Mouse (Mus musculus) spleen, embryonic (tissue): ENCODE measurements around the gene Limk2.

Source experiments
- CTCF ChIA-PET: fragments of 350-600 bp; sonication (Branson Sonifier 250); formaldehyde crosslinking; loops from one replicate; lab custom pipeline; 2022; lab: Charles Lee

The Limk2 gene

DNA sequence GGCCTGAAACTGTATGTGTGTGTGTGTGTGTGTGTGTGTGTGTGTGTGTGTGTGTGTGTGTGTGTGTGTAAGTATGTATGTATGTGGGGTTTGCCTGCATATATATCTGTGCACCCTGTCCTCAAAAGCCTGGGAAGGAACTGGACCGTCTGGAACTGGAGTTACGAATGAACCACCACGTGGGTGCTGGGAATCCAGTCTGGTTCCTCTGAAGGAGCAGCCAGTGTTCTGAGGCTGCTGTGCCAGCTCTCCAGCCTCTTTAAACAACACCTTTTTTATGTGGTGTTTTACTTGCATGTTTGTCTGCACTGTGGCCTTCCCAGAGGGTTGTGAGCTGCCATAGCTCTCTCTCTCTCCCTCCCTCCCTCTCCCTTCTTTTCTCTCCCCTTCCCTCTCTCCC, 72.4 kb downstream of the Limk2 start:
- CTCF ChIA-PET = no interaction called here

DNA sequence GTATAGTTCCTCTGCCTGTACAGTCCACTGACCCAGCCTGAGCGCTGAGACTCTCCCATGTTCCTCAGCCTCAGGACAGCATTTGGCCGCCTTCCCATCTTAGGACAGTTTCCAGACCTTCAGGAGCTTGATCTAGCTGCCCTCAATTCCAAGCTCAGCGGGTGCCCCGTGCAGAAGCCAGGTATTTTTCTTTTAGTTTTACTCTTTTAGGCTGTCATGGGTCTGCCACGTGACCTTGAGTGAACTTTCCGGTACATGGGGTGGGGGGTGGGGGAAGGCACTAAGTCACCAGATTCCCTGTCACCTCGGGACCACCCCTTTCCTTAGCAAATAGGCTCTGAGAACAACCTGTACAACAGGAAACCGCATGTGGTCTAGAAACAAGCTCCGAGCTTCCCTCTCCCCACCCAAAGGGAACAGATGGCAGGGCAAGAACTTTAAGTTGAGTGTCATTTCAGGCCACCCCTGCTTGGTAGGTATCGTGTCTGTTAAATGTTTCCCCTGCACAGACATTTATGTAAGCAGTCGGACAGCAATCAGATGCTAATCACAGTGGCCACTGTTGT, 73.3 kb downstream of the Limk2 start:
- CTCF ChIA-PET = interaction anchor here (0.8 to 0.9 kb wide), 2 partner anchors 52 to 97 kb away, joined by 3 to 12 read pairs; no protein-coding TSS in a partner anchor

DNA sequence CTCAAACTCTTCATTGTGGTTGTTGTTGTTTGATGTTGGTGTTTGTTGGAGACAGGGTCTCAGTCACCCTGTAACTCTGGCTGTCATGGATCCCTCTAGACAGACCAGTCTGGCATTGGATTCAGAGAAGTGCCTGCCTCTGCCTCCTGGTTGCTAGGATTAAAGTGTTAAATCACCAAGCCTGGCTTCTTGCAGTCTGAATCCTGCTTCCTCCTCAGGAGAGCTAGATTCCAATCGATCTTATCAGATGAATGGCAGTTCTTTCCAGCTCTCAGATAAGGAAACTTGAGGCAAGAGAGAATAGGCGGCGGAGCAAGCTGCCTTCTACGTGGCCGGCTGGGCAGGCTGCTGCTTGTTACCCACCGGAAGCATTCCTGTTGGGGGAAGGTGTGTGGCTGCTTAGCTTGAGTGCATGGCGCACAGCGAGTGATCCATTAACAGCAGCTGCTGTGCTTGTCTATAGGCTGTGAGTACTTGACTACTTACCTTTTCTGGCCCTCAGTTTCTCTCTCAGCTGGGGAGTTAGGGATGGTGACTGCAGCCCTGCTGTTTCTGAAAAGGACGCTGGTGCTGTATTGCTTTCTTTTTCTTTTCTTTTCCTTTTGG, 74.2 kb downstream of the Limk2 start:
- CTCF ChIA-PET = interaction anchor here (0.5 kb wide), 1 partner anchor 57 kb away, joined by 5 read pairs; no protein-coding TSS in a partner anchor

DNA sequence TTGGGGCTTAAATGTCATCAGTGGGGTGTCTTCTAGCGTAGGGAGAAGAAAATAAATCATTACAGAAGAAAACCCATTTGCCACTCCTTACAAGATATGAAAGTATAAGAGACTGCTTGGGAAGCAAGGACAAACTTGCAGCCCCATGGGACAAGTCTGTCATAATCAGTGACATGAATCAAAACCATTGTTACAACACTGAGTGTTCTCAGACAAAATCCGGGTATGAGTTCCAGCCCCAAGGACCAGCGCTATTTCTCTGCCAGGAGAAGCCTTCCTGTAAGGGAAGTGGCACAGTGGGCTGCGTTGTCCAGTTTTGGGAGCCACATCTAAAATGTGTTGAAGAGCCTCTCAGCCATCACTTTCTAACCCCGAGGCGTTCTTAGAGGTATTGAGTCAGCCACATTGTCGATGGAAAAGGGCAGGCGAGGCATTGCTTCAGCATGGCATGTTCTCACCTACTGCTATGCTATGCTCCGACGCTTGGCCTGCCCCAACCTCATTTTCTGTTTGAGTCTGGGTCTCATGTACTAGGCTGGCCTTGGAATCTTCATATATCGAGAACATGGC, 74.8 kb downstream of the Limk2 start:
- CTCF ChIA-PET = interaction anchor here (0.5 kb wide), 1 partner anchor 58 kb away, joined by 5 read pairs; no protein-coding TSS in a partner anchor

DNA sequence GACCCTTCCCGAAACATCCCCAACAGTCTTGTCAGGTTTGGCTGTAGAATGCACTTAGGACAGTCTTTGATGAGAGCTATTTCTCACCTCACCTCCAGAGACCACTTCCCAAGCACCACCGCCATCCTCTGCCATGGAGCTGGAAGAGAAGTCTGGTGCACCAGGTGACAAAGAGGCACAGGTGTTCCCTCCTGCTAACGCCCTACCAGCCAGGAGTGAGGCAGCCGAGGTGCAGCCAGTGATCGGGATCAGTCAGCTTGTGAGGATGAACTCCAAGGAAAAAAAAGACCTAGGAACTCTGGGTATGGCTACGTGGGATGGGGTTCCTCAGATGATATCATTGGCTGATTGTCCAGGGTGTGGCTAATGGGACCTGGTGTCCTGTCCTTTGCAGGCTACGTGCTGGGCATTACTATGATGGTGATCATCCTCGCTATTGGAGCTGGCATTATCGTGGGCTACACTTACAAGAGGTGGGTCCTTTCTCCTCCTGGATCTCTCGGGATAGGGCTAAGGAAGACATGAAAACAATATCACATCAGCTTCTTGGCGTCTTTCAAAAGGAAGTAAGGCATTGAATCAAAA, 75.8 kb downstream of the Limk2 start:
- CTCF ChIA-PET = no interaction called here

DNA sequence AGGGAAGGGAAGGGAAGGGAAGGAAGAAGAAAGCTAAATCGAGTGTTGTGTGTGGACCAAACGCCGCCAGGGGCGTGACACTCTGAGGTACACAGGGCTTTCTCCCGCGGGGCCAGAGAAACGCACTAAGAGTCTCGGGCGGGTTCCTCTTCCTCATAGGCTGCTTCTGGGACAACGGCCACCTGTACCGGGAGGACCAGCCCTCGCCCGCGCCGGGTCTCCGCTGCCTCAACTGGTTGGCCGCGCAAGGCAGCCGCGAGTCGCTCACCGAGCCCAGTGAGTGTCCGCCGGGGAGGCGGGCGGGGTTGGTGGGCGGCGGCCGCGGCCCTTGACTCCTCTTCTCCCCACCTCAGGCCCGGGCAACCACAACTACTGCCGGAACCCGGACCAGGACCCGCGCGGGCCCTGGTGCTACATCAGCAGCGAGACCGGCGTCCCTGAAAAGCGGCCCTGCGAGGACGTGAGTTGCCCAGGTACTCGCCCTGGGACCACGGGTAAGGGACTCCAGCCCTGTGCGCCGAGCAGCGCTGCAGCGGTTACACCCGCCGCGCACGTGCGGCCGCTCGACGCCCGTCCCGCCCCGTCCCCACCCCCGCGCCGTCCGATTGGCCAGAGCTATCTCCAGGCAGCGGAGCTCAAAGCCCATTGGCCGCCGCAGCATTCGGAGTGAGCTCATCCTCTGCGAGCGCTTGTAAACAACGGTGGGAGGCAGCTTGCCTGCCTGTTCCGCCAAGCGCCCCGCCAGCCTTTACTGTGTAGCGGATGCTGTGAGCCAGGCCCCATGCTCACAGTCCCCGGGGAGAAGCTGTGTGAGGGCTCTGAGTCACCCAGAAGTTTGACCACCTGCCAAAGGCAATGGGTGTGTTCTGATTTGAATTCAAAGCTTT, 77.0 kb downstream of the Limk2 start:
- CTCF ChIA-PET = interaction anchor here (0.5 kb wide), 1 partner anchor 36 kb away, joined by 4 read pairs; no protein-coding TSS in a partner anchor

DNA sequence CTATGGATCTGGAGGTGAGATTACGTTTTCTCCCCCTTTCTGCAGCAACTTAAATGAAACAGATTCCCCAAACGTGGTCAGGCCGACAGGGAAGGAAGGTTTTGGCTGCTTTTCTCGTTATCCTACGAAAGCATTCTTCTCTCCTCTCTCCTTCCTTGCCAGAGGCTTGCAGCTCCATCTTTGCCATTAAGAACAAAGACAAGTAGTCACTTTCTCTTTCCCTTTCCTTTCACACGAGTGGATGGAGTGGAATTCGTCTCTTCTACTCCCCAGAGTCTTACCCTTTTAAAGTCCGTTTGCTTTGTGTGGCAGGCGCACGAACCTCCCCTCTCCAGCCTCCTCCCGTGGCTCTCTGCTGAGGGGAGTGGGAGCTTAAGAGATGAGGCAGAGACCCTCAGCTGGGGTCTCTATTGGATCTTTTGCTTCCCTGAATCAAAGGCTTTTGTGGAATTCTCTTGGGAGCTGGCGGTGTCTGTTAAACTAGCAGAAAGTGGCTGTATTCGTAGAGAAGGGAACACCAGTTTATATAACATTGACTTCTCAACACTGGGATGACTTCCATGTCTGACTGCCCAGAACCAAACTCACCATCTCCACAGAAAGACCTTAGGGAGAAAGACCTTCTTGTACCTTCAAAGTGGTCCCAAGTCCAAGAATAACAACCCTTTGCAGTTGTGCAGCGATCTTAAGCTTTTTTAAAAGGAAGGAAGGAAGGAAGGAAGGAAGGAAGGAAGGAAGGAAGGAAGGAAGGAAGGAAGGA, 77.8 kb downstream of the Limk2 start:
- CTCF ChIA-PET = no interaction called here

DNA sequence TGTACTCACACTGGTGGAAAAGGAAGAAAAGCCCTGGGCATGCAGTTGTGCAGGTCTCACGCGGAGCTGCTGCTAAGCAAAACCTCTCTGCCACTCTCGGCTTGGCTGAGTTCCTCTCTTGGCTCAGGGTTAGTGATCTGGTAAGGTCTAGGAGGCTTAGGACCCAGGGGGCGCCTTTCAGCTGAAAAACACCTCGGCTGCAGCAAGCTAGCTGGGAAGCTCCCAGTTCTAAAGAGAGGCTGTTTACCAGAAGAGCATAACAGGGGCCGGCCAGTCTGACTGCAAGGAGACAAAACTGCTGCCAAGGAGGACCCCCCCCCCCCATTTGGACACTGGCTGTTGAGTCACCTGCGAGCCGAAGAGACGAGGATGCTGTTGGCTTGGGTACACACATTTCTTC, 78.4 kb downstream of the Limk2 start:
- CTCF ChIA-PET = interaction anchor here (1.1 to 1.3 kb wide), 2 partner anchors 13 to 137 kb away, joined by 4 to 8 read pairs; partner anchors contain the start of gene Sfi1

DNA sequence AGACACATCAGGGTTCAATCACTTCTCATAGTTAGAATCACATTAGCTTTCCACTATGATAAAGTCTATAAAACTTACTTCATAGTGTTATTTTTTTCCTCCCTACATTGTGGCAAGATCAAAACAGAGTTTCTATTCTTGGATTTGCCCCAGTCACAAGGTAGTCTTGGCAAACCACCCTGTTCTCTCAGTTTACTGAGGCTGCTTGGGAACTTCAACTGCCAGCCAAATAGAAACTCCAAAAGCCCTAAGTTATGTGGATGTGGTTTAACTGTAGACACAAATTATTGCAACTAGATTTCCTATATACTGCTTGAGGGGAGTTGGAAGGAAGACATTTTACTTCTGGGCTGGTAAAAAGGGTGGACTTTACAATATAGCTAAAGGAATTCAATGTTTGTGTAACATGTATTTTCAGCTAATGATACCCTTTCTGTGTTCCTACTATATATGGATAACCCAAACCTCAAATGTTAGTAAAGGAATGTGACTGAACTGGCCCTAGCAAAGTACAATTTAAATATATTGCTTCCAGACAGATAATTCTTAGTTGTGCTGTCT, 79.0 kb downstream of the Limk2 start, which contains the start of gene Pik3ip1:
TSS of gene Pik3ip1 (plus strand) at position 511 of the 561 bp plus-strand sequence.
- CTCF ChIA-PET = interaction anchor here (0.6 to 1.3 kb wide), 3 partner anchors 13 to 207 kb away, joined by 3 to 8 read pairs (median 4); partner anchors contain the start of gene Sfi1

DNA sequence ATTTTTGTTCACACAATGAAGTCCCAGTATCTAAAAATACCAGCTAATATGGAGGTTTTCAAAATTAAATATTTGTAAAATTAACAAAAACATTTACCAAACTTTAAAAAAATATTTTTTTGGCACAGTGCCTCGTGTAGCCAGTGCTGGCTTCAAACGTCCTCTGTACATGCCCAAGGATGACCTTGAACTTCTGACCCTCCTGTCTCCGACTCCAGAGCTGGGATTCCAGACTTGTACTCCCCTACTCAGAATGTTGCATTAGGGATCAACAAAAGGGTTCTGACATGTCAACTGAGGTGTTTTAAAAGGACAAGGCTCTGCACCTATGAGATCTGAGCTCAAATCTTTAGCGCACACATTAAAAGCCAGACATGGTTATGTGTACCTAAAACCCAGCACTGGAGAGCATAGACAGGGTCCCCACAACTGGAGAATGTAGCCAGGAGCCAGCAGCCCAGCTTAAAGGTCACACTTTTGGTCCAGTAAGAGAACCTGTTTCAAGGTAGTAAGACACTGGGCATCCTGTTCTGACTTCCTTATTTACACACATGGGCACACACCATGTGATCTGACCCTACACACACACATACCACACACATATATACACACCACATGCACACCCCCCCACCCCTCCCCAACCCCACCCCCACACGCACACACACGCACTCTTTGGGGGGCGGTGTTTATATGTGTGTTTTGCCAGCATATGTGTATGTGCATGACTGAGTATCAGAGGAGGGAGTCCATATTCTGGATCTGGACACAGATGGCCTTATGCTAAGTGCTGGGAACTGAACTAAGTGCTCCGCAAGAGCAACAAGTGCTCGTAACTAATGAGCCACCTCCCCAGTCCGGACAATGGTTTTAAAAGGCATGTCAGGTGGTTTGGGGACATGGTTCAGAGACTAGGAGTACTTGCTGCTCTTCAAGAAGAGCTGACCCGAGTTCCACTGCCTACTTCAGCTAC, 79.9 kb downstream of the Limk2 start:
- CTCF ChIA-PET = interaction anchor here (0.6 to 1.5 kb wide), 5 partner anchors 12 to 136 kb away, joined by 3 to 8 read pairs (median 4); partner anchors contain the start of genes Drg1 and Sfi1

DNA sequence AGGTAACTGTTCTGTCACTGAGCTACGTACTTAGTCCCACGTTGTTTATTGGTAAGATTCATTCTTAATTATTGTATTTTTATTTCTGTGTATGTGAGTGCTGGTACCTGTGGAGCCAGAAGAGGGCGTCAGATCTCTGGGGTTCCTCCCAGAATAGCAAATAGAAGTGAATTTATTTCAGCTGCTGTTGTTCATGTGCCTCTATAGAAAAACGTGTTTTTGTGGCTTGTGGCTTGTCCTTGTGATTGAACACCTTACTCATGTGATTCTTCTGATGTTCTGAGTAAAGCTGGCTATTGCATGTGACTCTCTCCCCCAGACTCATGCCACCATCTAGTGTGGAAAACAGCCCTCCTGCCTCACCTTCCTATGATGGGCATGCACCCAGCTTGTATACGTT, 80.7 kb downstream of the Limk2 start:
- CTCF ChIA-PET = interaction anchor here (0.6 to 1.5 kb wide), 4 partner anchors 14 to 62 kb away, joined by 3 to 4 read pairs (median 4); partner anchors contain the start of gene Drg1

DNA sequence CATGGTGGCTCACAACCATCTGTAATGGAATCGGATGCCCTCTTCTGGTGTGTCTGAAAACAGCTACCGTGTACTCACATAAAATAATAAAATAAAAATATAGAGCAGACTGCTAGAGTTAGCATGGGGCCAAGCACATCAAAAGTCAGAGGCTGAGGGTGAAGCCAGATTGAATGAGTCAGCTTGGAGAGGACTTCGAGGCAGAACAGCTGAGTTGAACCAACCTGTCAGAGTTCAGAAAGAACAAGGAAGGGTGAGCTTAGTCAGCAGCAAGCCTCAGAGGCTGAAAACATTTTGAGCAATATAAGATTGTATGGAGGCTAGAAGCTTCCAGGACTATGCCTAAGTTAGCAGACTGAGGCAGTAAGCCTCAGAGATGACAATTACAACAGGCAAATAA, 90.7 kb downstream of the Limk2 start:
- CTCF ChIA-PET = interaction anchor here (0.6 kb wide), 1 partner anchor 37 kb away, joined by 3 read pairs; no protein-coding TSS in a partner anchor

DNA sequence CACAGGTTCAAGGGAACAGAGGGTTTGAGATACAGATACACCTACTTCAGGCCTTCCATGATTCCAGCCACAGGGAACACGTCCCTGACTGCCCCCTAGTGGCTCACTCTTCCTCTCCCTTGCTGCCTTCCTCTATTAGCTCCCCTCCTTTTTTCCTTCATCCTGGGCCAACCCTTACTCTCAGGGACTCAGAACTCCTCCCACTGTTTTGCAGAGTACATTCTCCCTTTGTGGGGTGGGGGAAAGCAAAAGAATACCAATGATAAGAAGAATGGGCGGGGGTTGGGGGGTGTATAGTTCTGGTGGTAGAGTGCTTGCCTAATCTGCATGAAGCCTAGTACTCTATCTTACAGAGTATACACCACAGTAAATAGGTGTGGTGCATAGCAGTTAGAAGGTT, 94.8 kb downstream of the Limk2 start:
- CTCF ChIA-PET = interaction anchor here (0.7 to 1.2 kb wide), 3 partner anchors 14 to 32 kb away, joined by 3 to 11 read pairs (median 4); no protein-coding TSS in a partner anchor

DNA sequence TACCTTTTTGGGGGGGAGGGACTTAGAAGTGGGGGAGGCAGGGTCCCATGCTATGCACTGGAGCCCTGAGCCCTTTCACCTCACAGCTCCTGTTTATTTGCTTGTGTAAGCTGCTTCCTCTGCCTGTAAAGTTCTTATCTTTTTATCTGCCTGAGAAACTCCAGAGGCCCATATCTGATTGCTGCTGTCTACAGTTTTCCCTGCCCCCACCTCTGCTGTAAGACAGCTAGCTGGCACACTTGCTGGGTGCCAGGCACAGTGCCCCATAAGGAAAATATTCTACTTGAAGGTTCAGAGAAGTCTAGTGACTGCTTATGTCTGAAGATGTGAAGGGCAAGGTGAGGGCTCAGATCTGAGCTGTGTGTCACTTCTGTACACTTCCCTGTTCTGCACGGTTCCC, 95.7 kb downstream of the Limk2 start:
- CTCF ChIA-PET = interaction anchor here (1.2 kb wide), 1 partner anchor 15 kb away, joined by 4 read pairs; no protein-coding TSS in a partner anchor

DNA sequence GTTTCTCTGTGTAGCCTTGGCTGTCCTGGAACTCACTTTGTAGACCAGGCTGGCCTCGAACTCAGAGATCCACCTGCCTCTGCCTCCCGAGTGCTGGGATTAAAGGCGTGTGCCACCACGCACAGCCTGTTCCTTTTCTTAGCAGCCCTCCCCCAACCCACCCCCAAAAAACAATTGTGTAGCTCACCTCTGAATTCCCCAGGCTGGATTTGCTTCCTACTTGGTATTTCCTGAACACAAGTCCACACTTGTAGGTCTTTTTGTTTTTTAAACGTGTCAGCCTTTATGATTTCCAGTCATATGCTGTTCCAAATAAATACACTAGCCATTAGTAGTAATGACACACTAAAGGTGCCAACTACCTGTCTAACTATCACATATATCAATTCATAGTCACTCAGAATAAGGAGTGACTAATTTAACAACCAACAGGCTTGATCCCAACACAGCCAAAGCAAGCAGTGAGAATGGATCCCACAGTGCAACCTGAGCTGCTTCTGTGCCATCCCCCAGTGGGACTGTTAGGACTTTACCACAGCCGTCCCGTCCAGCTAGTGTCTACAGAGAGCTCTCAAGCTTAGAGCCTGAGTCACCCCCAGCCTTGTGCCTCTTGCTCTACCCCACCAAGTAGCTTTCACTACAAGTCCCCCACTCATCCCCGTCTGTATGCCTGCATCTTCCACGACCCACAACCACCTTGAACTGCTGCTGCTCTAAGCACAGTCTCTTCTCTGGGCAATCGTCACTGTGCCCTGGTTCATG, 97.2 kb downstream of the Limk2 start:
- CTCF ChIA-PET = no interaction called here

DNA sequence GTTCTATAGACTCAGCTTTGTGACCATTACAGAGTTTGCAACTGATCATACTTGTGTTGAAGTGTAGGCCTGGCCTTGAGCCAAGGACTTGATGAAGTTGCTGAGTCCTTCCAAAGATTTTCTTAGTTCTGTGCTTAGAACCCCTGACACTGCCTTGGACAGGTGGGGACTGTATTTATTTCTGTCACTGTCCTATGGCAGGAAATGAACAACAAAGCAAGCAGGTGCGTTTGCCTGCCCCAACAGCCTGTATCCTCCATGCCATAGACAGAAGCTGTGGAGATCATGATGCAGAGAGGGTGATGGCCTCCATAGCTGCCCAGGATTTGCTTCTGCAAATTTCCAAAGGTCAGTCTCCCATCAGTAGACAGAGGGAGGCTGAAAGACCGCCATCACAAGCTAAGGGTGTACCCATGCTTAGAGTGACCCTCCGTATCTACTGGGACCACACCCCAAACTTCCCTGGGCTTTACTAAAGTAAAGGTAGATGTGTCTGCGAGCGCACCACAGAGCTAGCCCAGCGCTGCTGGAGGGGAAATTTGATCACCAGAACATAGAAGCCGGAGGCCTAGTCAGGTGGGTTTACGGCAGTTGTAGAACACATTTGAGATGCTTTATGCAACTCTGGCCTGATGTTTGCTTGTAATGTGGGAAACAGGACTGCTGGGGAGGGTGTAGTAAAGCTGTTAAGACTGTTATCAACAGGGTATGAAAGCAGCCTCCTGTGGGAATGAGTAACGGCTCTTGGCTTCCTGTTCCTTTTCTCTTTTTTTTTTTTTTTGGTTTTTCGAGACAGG, 98.0 kb downstream of the Limk2 start:
- CTCF ChIA-PET = no interaction called here

DNA sequence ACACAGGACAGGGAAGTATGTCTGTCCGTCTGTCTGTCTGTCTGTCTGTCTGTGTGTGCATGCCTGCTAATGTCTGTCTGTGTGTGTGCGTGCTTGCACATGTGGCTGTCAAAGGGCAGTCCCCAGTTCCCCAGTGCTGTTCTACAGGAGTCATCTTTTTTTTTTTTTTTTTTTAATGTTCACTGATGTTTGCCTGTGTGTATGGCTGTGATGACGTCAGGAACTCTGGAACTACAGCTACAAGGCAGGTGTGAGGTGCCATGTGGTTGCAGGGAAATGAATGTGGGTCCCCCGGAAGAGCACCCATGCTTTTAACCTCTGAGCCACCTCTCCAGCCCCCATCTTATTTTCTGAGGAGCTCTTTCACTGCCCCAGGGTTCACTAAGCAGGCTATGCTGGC, 99.1 kb downstream of the Limk2 start:
- CTCF ChIA-PET = no interaction called here
